Mouse (Mus musculus) G1E (cell line): ENCODE measurements around the gene Foxr1.

Source experiments
- CTCF ChIP-seq: IDR thresholded peaks from 2 replicates; pipeline ENCODE4 v1.5.1; 2012; ENCODE audit warnings: low read depth, low read length, inconsistent platforms, mixed read lengths
- GATA1 ChIP-seq: IDR thresholded peaks from 2 replicates; pipeline ENCODE4 v1.6.1; 2012; ENCODE audit warnings: borderline replicate concordance, low read length, inconsistent platforms, mixed read lengths
- POLR2AphosphoS5 ChIP-seq: IDR thresholded peaks from 2 replicates; pipeline ENCODE4 v1.6.1; 2012; ENCODE audit warnings: low read depth, low read length, inconsistent platforms; ENCODE audit not compliant: insufficient replicate concordance
- TAL1 ChIP-seq: conservative IDR thresholded peaks from 2 replicates; pipeline ENCODE4 v1.6.1; 2012; ENCODE audit warnings: low read depth, low read length, inconsistent platforms, mixed read lengths

DNA sequence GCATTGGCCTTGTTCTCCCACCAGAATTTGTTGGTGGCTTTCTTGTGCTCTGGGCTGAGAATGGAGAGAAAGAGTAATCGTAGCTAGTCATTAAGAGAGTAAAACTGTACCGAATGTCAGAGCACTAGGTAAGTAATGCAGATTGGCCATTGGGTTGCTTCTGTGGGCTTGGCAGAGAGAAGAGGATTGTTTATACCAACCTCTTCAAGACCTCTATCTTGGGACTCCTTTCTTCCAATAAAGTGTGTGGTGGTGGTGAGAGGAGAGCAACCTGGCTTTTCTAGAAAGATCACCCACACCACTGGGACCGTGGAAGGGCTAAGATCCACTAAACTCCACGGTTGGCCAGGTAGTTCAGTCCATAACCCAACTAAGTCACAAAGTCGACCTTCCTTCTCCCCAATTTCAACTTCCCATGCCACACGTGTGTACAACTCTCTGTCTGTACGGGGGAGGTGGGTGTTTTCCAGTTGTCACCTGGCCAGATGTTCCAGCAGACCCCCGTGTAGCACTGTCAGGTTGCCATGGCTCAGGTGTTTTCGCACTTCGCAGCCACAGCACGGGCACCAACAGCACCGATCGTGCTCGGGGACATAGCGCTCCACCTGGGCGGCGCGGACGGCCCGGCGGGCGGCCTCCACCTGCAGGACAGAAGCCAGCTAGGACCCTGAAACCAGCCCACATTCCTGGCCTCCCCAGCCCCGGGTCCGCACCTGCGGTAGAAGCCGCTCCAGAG is 23.6 kb downstream of the Foxr1 start:
- TF ChIP-seq CTCF (no peak), POLR2AphosphoS5 (no peak), GATA1 (no peak), TAL1 (no peak)
